Mouse (Mus musculus) ES-E14 (cell line): Measurements from ENCODE around the gene Ide. TPM values are rescaled to one million over a fixed set of nuclear protein-coding genes. Genes with fewer than 3 reads are reported as not detected.

ENCODE experiments used
- DNase-seq: peaks from one replicate; pipeline ENCODE4 v3.0.0-alpha.2; 2013; ENCODE audit warnings: low read depth, low spot score
- H3K27ac ChIP-seq: 2 replicates; pipeline ENCODE4 v1.5.1; 2012; ENCODE audit warnings: low read depth, mild to moderate bottlenecking, low read length, moderate library complexity, mixed read lengths; ENCODE audit not compliant: poor library complexity, insufficient read depth, severe bottlenecking
- H3K36me3 ChIP-seq: 2 replicates; pipeline ENCODE4 v1.6.1; 2012; ENCODE audit warnings: mild to moderate bottlenecking, low read length, moderate library complexity, mixed read lengths; ENCODE audit not compliant: control insufficient read depth, poor library complexity, insufficient read depth, severe bottlenecking
- H3K4me1 ChIP-seq, 2 experiments: fragments of 150-350 bp in 1 of 2; sonication (generic) in 1 of 2; 2 replicates each; pipeline ENCODE4 v1.6.1; 2012; ENCODE audit warnings: low read length in 2 of 2, mild to moderate bottlenecking in 1 of 2, mixed read lengths in 1 of 2; ENCODE audit not compliant: control insufficient read depth in 2 of 2, insufficient read depth in 2 of 2, poor library complexity in 1 of 2
- H3K4me3 ChIP-seq, 2 experiments: fragments of 150-350 bp in 1 of 2; sonication (generic) in 1 of 2; 2 replicates each; pipeline ENCODE4 v1.5.1; 2012; ENCODE audit warnings: low read length in 2 of 2, low read depth in 1 of 2, mild to moderate bottlenecking in 1 of 2, mixed read lengths in 1 of 2; ENCODE audit not compliant: insufficient read depth in 1 of 2, poor library complexity in 1 of 2, severe bottlenecking in 1 of 2
- H3K9ac ChIP-seq: 2 replicates; pipeline ENCODE4 v1.6.1; 2012; ENCODE audit warnings: low read depth, mild to moderate bottlenecking, low read length, mixed read lengths; ENCODE audit not compliant: poor library complexity, insufficient read depth, severe bottlenecking
- H3K9me3 ChIP-seq: fragments of 150-350 bp; sonication (generic); 2 replicates; pipeline ENCODE4 v1.6.1; 2012; ENCODE audit warnings: low read depth, mild to moderate bottlenecking, low read length; ENCODE audit not compliant: control insufficient read depth, insufficient read depth
- CHD2 ChIP-seq: IDR thresholded peaks from 2 replicates; pipeline ENCODE4 v1.6.1; 2014; ENCODE audit warnings: mild to moderate bottlenecking, low read depth, low read length, inconsistent platforms
- HCFC1 ChIP-seq: IDR thresholded peaks from 2 replicates; pipeline ENCODE4 v1.6.1; 2012; ENCODE audit warnings: low read length, inconsistent platforms, borderline replicate concordance; ENCODE audit not compliant: insufficient read depth
- MAFK ChIP-seq: IDR thresholded peaks from 2 replicates; pipeline ENCODE4 v1.6.1; 2014; ENCODE audit warnings: mild to moderate bottlenecking, low read depth, low read length, inconsistent platforms; ENCODE audit not compliant: insufficient read depth
- ZC3H11A ChIP-seq: IDR thresholded peaks from 2 replicates; pipeline ENCODE4 v1.6.1; 2012; ENCODE audit warnings: low read depth, mild to moderate bottlenecking, inconsistent platforms, low read length, borderline replicate concordance
- ZNF384 ChIP-seq: IDR thresholded peaks from 2 replicates; pipeline ENCODE4 v1.6.1; 2012; ENCODE audit warnings: low read depth, low read length, inconsistent platforms
- in situ Hi-C, 2 experiments: fragments of 600-800 bp; cut with MboI; formaldehyde crosslinking; loops; one replicate each; pipeline ENCODE4 v1.15.1; 2025; ENCODE audit warnings: low sequenced_read_pairs in 2 of 2, inconsistent platforms in 1 of 2; ENCODE audit not compliant: unreplicated experiment in 2 of 2
- total RNA-seq: library from RNA; depleted of rRNA; stranded (reverse); fragments of 300-350 nt; gene quantifications from 2 replicates; pipeline ENCODE4 v1.2.3, GENCODE M21; 2012

Ide gene
- total RNA-seq, 1 experiment: 44.8 TPM

DNA sequence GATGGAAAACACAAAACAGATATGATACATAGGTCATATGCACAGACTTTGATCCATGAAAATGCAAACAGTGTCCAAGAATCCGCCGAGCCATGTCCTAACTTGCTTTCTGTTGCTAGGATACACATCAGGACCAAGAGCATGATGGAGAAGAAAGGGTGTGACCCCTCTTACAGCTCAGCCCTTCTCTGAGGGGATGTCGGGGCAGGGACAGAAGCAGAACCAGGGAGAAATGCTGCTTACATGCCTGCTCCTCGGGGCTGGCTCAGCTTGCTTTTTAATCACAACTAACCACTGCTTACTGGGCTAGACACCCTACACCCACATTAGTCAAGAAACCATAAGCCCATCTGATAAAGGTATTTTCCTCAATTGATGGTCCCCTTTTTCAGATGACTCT lies 33.6 kb downstream of the Ide start:
- in situ Hi-C loops: no loop called here
- H3K36me3 ChIP-seq: peaks cover 23% of the 10 kb centered on the region
- no peak overlapping the region for H3K4me3 ChIP-seq
- no peaks in the 10 kb centered on the region for H3K4me1 ChIP-seq
- no peak for DNase-seq
- H3K9ac ChIP-seq: no peak overlapping the region
- no peak overlapping the region for H3K27ac ChIP-seq
- no peak for TF ChIP-seq ZNF384
- TF ChIP-seq HCFC1: no peak
- no peak for TF ChIP-seq ZC3H11A
- TF ChIP-seq MAFK: no peak
- no peak for TF ChIP-seq CHD2
- no peaks in the 10 kb centered on the region for H3K9me3 ChIP-seq

DNA sequence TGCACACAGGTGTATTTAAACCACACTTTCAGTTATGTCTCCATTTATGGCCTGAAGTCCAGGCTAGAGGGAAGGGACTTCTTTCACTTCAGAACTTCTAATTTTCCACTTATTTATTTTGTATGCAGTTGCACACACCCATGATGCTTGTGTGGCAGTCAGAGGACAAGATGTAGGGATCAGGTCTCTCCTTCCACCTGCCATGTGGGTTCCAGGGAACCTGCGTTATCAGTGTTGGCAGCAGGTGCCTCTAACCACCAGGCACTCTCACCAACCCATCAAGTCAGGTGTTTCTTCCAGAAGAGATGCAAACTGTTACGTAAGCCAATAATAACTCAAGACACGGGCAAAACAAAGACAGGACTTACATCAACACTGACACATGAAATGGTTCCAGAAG lies 35.9 kb downstream of the Ide start:
- in situ Hi-C loops: no loop called here
- no peak for DNase-seq
- Histone ChIP-seq H3K27ac (no peak overlapping the region), H3K4me3 (no peak overlapping the region), H3K4me1 (no peaks in the 10 kb centered on the region), H3K9me3 (no peaks in the 10 kb centered on the region), H3K36me3 (peaks cover 19% of the 10 kb centered on the region), H3K9ac (no peak overlapping the region)
- TF ChIP-seq HCFC1: no peak
- TF ChIP-seq MAFK: no peak
- TF ChIP-seq ZNF384: no peak
- TF ChIP-seq ZC3H11A: no peak
- no peak for TF ChIP-seq CHD2

DNA sequence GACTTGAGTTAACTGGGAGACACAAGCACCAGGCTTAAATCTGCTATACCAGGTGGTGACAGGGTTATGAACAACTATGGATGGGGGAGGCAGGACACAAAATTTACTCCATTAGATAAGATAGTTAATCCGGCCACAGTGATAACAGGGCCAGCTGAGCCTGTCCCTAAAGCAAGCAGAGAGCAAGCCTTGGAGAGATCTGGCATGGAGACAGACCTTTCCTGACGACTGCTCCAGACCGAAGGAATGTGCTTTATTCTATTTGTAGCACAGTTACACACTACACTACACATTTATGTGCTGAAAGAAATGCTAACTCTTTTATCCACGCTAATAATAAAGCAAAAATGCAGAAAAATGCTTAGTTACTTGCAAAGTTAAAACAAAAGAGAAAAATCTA lies 46.0 kb downstream of the Ide start:
- TF ChIP-seq CHD2 (no peak), HCFC1 (no peak), ZNF384 (no peak), ZC3H11A (no peak), MAFK (no peak)

DNA sequence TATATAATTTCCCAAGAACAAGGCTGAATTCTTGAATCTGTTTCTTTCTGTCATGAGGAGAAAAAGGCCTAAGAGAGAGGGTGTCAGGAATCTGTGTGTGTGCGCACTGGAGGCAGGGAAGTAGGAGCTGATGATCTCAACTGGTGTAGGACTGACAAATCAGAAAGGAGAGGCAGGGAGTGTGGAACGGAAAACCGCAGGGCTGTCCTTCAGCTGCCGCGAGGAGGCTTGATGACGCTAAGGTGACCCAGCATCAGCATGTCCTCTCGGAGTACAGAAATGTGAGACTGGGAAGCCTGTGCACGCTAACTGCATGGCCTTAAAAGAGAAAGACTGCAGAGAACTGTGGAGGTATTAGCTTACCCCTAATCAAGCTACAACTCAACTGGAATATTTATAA lies 46.7 kb downstream of the Ide start:
- Histone ChIP-seq H3K4me3 (no peak overlapping the region), H3K27ac (no peak overlapping the region), H3K9me3 (no peaks in the 10 kb centered on the region), H3K9ac (no peak overlapping the region), H3K36me3 (peaks cover 20% of the 10 kb centered on the region), H3K4me1 (no peaks in the 10 kb centered on the region)
- in situ Hi-C loops: no loop called here
- DNase-seq: no peak
- no peak for TF ChIP-seq MAFK
- no peak for TF ChIP-seq HCFC1
- TF ChIP-seq ZC3H11A: no peak

More for the DNA sequence above, 46.0 kb downstream of the Ide start:
- DNase-seq: no peak
- no peak overlapping the region for H3K27ac ChIP-seq
- H3K4me1 ChIP-seq: no peaks in the 10 kb centered on the region
- in situ Hi-C loops: no loop called here
- H3K9me3 ChIP-seq: no peaks in the 10 kb centered on the region
- H3K36me3 ChIP-seq: peaks cover 20% of the 10 kb centered on the region
- no peak overlapping the region for H3K9ac ChIP-seq
- H3K4me3 ChIP-seq: no peak overlapping the region

DNA sequence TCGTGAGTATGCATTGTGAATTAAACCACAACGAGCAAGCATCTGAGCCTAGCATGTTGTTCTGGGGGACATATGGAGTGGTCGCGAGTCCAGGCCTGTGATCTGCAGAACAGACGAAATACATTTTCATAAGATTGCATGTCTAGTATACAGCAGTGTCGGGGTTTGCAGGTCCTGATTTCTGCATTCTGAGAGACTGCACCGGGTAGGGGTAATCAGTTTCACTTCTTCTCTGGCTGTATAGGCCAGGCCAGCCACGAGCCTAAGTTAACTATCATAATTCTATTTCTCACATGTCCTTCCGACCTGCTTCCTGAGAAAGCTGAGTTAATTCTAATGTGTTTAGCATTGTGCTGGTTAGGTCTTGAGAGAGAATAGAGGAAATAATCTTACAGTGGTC lies 52.9 kb downstream of the Ide start:
- peaks cover 49% of the 10 kb centered on the region for H3K36me3 ChIP-seq

More for the DNA sequence above, 52.9 kb downstream of the Ide start:
- TF ChIP-seq MAFK (no peak), CHD2 (no peak), ZC3H11A (no peak), ZNF384 (no peak), HCFC1 (no peak)
- in situ Hi-C loops: no loop called here
- no peak overlapping the region for H3K27ac ChIP-seq
- H3K9me3 ChIP-seq: no peaks in the 10 kb centered on the region
- no peak overlapping the region for H3K9ac ChIP-seq
- H3K4me3 ChIP-seq: no peak overlapping the region
- H3K4me1 ChIP-seq: no peaks in the 10 kb centered on the region
- DNase-seq: no peak
